Mouse (Mus musculus) spleen, adult 2 months (tissue): ENCODE measurements around the gene Kel. TPM values are rescaled to one million over a fixed set of nuclear protein-coding genes. Genes with fewer than 3 reads are reported as not detected.

Experiments
- DNase-seq, 2 experiments: peaks; one replicate each; pipeline versions ENCODE4 v3.0.0 to v3.0.0-alpha.2; 2012 to 2021; ENCODE audit warnings: low spot score in 2 of 2, low read depth in 1 of 2
- H3K27ac ChIP-seq: fragments of 200-500 bp; 2 replicates; pipeline ENCODE4 v1.5.1; 2012; ENCODE audit warnings: low read length, inconsistent platforms; ENCODE audit not compliant: insufficient read depth
- H3K27me3 ChIP-seq: fragments of 200-500 bp; 2 replicates; pipeline ENCODE4 v1.6.1; 2012; ENCODE audit warnings: mild to moderate bottlenecking, moderate library complexity, low read length, inconsistent platforms; ENCODE audit not compliant: control insufficient read depth, insufficient read depth
- H3K36me3 ChIP-seq: fragments of 200-500 bp; 2 replicates; pipeline ENCODE4 v1.6.1; 2012; ENCODE audit warnings: mild to moderate bottlenecking, low read length, inconsistent platforms; ENCODE audit not compliant: control insufficient read depth, insufficient read depth
- H3K4me1 ChIP-seq: fragments of 200-500 bp; 2 replicates; pipeline ENCODE4 v1.6.1; 2011; ENCODE audit warnings: inconsistent platforms; ENCODE audit not compliant: control insufficient read depth, insufficient read depth, insufficient read length
- H3K4me3 ChIP-seq: fragments of 200-500 bp; 2 replicates; pipeline ENCODE4 v1.5.1; 2011; ENCODE audit warnings: mild to moderate bottlenecking, inconsistent platforms; ENCODE audit not compliant: insufficient read depth, insufficient read length; ENCODE audit errors: extremely low read depth
- CTCF ChIP-seq: fragments of 200-500 bp; IDR thresholded peaks from 2 replicates; pipeline ENCODE4 v1.5.1; 2011; ENCODE audit warnings: mild to moderate bottlenecking, inconsistent platforms; ENCODE audit not compliant: insufficient read depth, insufficient read length, insufficient replicate concordance; ENCODE audit errors: extremely low read depth
- POLR2A ChIP-seq: fragments of 200-500 bp; IDR thresholded peaks from 2 replicates; pipeline ENCODE4 v1.6.1; 2011; ENCODE audit warnings: low read depth, low read length, inconsistent platforms
- WGBS: fragments of 180-500 bp; shearing (Covaris S2); methylation state at CpG from one replicate; pipeline ENCODE4 v1.1.7; 2018; 5-methylcytosine and 5-hydroxymethylcytosine counted together
- polyA plus RNA-seq: library from polyadenylated mRNA; depleted of rRNA; stranded (reverse); fragments of >200 nt; gene quantifications from 2 replicates; pipeline ENCODE4 v1.2.3, GENCODE M21; 2012; rRNA removed

Gene Kel
- polyA plus RNA-seq = 30.9 and 39.8 TPM in 2 replicates

GRCm38 (mm10) chr6:41704123-41704522 lies at the start of gene Kel:
Gene Kel, minus strand, starts transcription at chr6:41704339.
- 47% methylated on average over 1 of the region's 1 CpGs for WGBS
- Histone ChIP-seq H3K27ac (0 out of 2 replicates have a peak within 1 kb of the TSS, but pooled peaks have one; percentile 2), H3K4me3 (peak within 1 kb of the TSS; percentile 34; the same call in 1 of the 2 replicates), H3K27me3 (no peaks in the 10 kb centered on the region), H3K36me3 (no peaks in the 10 kb centered on the region), H3K4me1 (no peaks in the 10 kb centered on the region)
- TF ChIP-seq POLR2A (no peak), CTCF (no peak)
- no peak for DNase-seq

GRCm38 (mm10) chr6:41744664-41745392 lies 40.7 kb upstream of the Kel start:
- Histone ChIP-seq H3K27ac (no peak overlapping the region), H3K4me3 (no peak overlapping the region), H3K27me3 (no peaks in the 10 kb centered on the region), H3K36me3 (no peaks in the 10 kb centered on the region), H3K4me1 (no peaks in the 10 kb centered on the region)
- TF ChIP-seq POLR2A (no peak), CTCF (no peak)
- 76% methylated on average over 5 of the region's 5 CpGs for WGBS
- DNase-seq = no peak

GRCm38 (mm10) chr6:41741101-41741500 lies 37.0 kb upstream of the Kel start:
- H3K4me3 ChIP-seq = no peak overlapping the region
- no peak for DNase-seq
- H3K4me1 ChIP-seq = no peaks in the 10 kb centered on the region
- H3K27me3 ChIP-seq = no peaks in the 10 kb centered on the region
- no peak overlapping the region for H3K27ac ChIP-seq
- H3K36me3 ChIP-seq = no peaks in the 10 kb centered on the region
- TF ChIP-seq POLR2A (no peak), CTCF (no peak)

- no peak overlapping the region for H3K27ac ChIP-seq
- TF ChIP-seq CTCF = no peak
- TF ChIP-seq POLR2A = no peak
- H3K36me3 ChIP-seq = no peaks in the 10 kb centered on the region
- H3K27me3 ChIP-seq = no peaks in the 10 kb centered on the region
- H3K4me3 ChIP-seq = no peak overlapping the region
- 88% methylated on average over 5 of the region's 5 CpGs for WGBS
- DNase-seq = no peak
- H3K4me1 ChIP-seq = no peaks in the 10 kb centered on the region
Measured at GRCm38 (mm10) chr6:41734719-41735470, 30.8 kb upstream of the Kel start.

GRCm38 (mm10) chr6:41727989-41728609 lies 24.0 kb upstream of the Kel start:
- Histone ChIP-seq H3K27me3 (no peaks in the 10 kb centered on the region), H3K27ac (no peak overlapping the region), H3K4me1 (no peaks in the 10 kb centered on the region), H3K36me3 (no peaks in the 10 kb centered on the region), H3K4me3 (no peak overlapping the region)
- TF ChIP-seq POLR2A (no peak), CTCF (peak; percentile 3; the same call in 1 of the 2 replicates)
- no peak for DNase-seq
- 75% methylated on average over 1 of the region's 1 CpGs for WGBS

GRCm38 (mm10) chr6:41721430-41721829 lies 17.3 kb upstream of the Kel start:
- no peak for DNase-seq
- Histone ChIP-seq H3K27me3 (no peaks in the 10 kb centered on the region), H3K4me1 (no peaks in the 10 kb centered on the region), H3K27ac (no peak overlapping the region), H3K36me3 (no peaks in the 10 kb centered on the region), H3K4me3 (no peak overlapping the region)
- 78% methylated on average over 2 of the region's 2 CpGs for WGBS
- no peak for TF ChIP-seq POLR2A
- TF ChIP-seq CTCF = no peak
